In the genomic region with DNA sequence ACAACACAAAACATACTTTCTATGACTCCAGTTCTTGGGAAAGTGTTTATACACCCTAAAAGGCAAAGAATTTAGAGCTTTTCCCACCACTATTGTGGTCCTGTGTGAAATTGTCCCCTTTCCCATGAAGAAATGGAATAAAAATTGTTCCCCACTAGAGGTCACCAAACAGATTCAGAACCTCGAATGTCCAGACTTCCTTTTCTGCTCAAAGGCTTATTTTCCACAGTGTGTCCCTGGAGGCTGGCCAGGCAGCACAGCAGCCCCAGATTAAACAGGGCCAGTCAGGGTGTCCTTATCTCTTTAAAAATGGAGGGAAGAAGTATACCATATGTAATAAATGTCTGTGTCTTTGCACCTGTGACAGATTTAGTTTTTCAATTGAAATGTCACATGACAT, we compare ENCODE assay signal across 12 mouse cellular contexts. TPM values are rescaled to one million over a fixed set of nuclear protein-coding genes. Genes with fewer than 3 reads are reported as not detected.
A peak's percentile ranks its signal among the peaks of the same experiment; 100 is the strongest.
DNase-seq lines count a peak whose midpoint lies in the region; ATAC-seq lines count a peak whose summit lies in the region.
"Had no signal": no experiment of that assay in that cellular context is flagged by ENCODE, and none has a peak within 500 bp of the region (broad histone marks: within the 10 kb centered on the region; RNA-seq: fewer than 3 reads in every experiment).

No protein-coding gene starts in this region.

- H3K36me3 ChIP-seq in midbrain, embryonic 14.5 days (ENCODE audit: control insufficient read depth, insufficient read depth, low read length) = no peaks in the 10 kb centered on the region
- H3K36me3 ChIP-seq in midbrain, embryonic 16.5 days (ENCODE audit: control insufficient read depth, insufficient read depth, low read length) = no peaks in the 10 kb centered on the region
- no peaks in the 10 kb centered on the region for H3K36me3 ChIP-seq in embryonic facial prominence, embryonic 14.5 days (ENCODE audit: control insufficient read depth, insufficient read depth, low read length)
- no peaks in the 10 kb centered on the region for H3K36me3 ChIP-seq in stomach, embryonic 16.5 days (ENCODE audit: control insufficient read depth, insufficient read depth, low read length)
- H3K36me3 ChIP-seq: embryonic facial prominence, embryonic 12.5 days had no signal

- H3K4me2 ChIP-seq in midbrain, embryonic 14.5 days (ENCODE audit: low read length) = no peak overlapping the region
- H3K4me2 ChIP-seq in midbrain, embryonic 16.5 days (ENCODE audit: low read length) = no peak overlapping the region
- H3K4me2 ChIP-seq in embryonic facial prominence, embryonic 14.5 days (ENCODE audit: low read depth, low read length) = no peak overlapping the region
- H3K4me2 ChIP-seq in stomach, embryonic 16.5 days (ENCODE audit: low read depth, low read length) = no peak overlapping the region
- H3K4me2 ChIP-seq: embryonic facial prominence, embryonic 12.5 days had no signal

- H3K9me3 ChIP-seq in midbrain, embryonic 14.5 days (ENCODE audit: control insufficient read depth, low read length) = no peaks in the 10 kb centered on the region
- H3K9me3 ChIP-seq in midbrain, embryonic 16.5 days (replicated peaks; ENCODE audit: control insufficient read depth, low read length, poor library complexity, severe bottlenecking) = no peaks in the 10 kb centered on the region
- no peaks in the 10 kb centered on the region for H3K9me3 ChIP-seq in embryonic facial prominence, embryonic 14.5 days (ENCODE audit: control insufficient read depth, low read length)
- no peaks in the 10 kb centered on the region for H3K9me3 ChIP-seq in stomach, embryonic 16.5 days (replicated peaks; ENCODE audit: control insufficient read depth, low read length)
- H3K9me3 ChIP-seq: embryonic facial prominence, embryonic 12.5 days had no signal

- H3K9ac ChIP-seq in midbrain, embryonic 14.5 days (replicated peaks; ENCODE audit: low read length) = no peak overlapping the region
- no peak overlapping the region for H3K9ac ChIP-seq in midbrain, embryonic 16.5 days (ENCODE audit: low read depth, low read length)
- H3K9ac ChIP-seq in embryonic facial prominence, embryonic 14.5 days (ENCODE audit: low read depth, low read length) = no peak overlapping the region
- H3K9ac ChIP-seq in stomach, embryonic 16.5 days (ENCODE audit: low read length) = no peak overlapping the region
- H3K9ac ChIP-seq: embryonic facial prominence, embryonic 12.5 days had no signal

- no peaks in the 10 kb centered on the region for H3K27me3 ChIP-seq in midbrain, embryonic 14.5 days (ENCODE audit: control insufficient read depth, insufficient read depth, low read length)
- H3K27me3 ChIP-seq in midbrain, embryonic 16.5 days (ENCODE audit: control insufficient read depth, insufficient read depth, low read depth, low read length) = no peaks in the 10 kb centered on the region
- H3K27me3 ChIP-seq in embryonic facial prominence, embryonic 14.5 days (replicated peaks; ENCODE audit: control insufficient read depth, insufficient read depth, low read length) = no peaks in the 10 kb centered on the region
- H3K27me3 ChIP-seq in stomach, embryonic 16.5 days (ENCODE audit: control insufficient read depth, insufficient read depth, low read length) = no peaks in the 10 kb centered on the region
- H3K27me3 ChIP-seq: embryonic facial prominence, embryonic 12.5 days had no signal

- no peak for ATAC-seq in midbrain, embryonic 14.5 days (ENCODE audit: low FRiP score, low TSS enrichment)
- ATAC-seq in midbrain, embryonic 16.5 days = no peak
- no peak for ATAC-seq in embryonic facial prominence, embryonic 14.5 days (ENCODE audit: low read depth)
- ATAC-seq in stomach, embryonic 16.5 days (ENCODE audit: insufficient read depth, low FRiP score) = peak; percentile 57; the same call in 1 of the 2 replicates

- no peak overlapping the region for H3K4me3 ChIP-seq in midbrain, embryonic 14.5 days (replicated peaks; ENCODE audit: low read depth, low read length)
- H3K4me3 ChIP-seq in midbrain, embryonic 16.5 days (ENCODE audit: low read depth, low read length) = no peak overlapping the region
- H3K4me3 ChIP-seq in embryonic facial prominence, embryonic 14.5 days (ENCODE audit: low read depth, low read length) = no peak overlapping the region
- no peak overlapping the region for H3K4me3 ChIP-seq in stomach, embryonic 16.5 days (replicated peaks; ENCODE audit: low read length)
- H3K4me3 ChIP-seq: embryonic facial prominence, embryonic 12.5 days had no signal

- DNase-seq in adrenal gland, postnatal 10 days = peak; percentile 65
- no peak for DNase-seq in adrenal gland, postnatal 4 days (ENCODE audit: low spot score in 2 of 2)
- peak; percentile 80 for DNase-seq in midbrain, embryonic 14.5 days
- DNase-seq in embryonic facial prominence, embryonic 14.5 days (ENCODE audit: low spot score) = peak; percentile 80
- peak; percentile 77 for DNase-seq in kidney, postnatal 14 days
- DNase-seq in urinary bladder, adult 18-20 months (ENCODE audit: low spot score in 2 of 2) = no peak

- WGBS in midbrain, embryonic 14.5 days = 0% methylated on average over 1 of the region's 1 CpGs
- WGBS in midbrain, embryonic 16.5 days = 0% methylated on average over 1 of the region's 1 CpGs
- WGBS in embryonic facial prominence, embryonic 14.5 days = 4% methylated on average over 1 of the region's 1 CpGs
- 3% methylated on average over 1 of the region's 1 CpGs for WGBS in stomach, embryonic 16.5 days

- H3K4me1 ChIP-seq in midbrain, embryonic 14.5 days (ENCODE audit: control insufficient read depth, insufficient read depth, low read length) = no peaks in the 10 kb centered on the region
- peaks cover 8% of the 10 kb centered on the region for H3K4me1 ChIP-seq in midbrain, embryonic 16.5 days (ENCODE audit: control insufficient read depth, insufficient read depth, low read length)
- H3K4me1 ChIP-seq in embryonic facial prominence, embryonic 14.5 days (ENCODE audit: control insufficient read depth, insufficient read depth, low read length) = no peaks in the 10 kb centered on the region
- H3K4me1 ChIP-seq in stomach, embryonic 16.5 days (ENCODE audit: control insufficient read depth, insufficient read depth, low read length) = 0 out of 2 replicates have a peak, but pooled peaks cover 7% of the 10 kb centered on the region

- no peak overlapping the region for H3K27ac ChIP-seq in midbrain, embryonic 14.5 days (replicated peaks; ENCODE audit: low read depth, low read length)
- no peak overlapping the region for H3K27ac ChIP-seq in midbrain, embryonic 16.5 days (ENCODE audit: low read length)
- H3K27ac ChIP-seq in embryonic facial prominence, embryonic 14.5 days (replicated peaks; ENCODE audit: low read depth, low read length) = no peak overlapping the region
- no peak overlapping the region for H3K27ac ChIP-seq in stomach, embryonic 16.5 days (ENCODE audit: low read length)
- H3K27ac ChIP-seq: embryonic facial prominence, embryonic 12.5 days had no signal

RNA-seq across cellular contexts. Expression of gene Lect2, which starts 7.7 kb away (rescaled TPM):
- 10 to 100 TPM; 31.2 to 68.1 TPM for total RNA-seq in adrenal gland, postnatal 10 days (2021)
- 10 to 100 TPM in 1 of 2 experiments, under 1 TPM in 1; 0.98 to 24.8 TPM for total RNA-seq in adrenal gland, postnatal 4 days (2021)
- not detected in 2 replicates for polyA plus RNA-seq in midbrain, embryonic 14.5 days (2014; fragmentation: Nextera tagmentation; extraction: Ambion mirVana)
- polyA plus RNA-seq in midbrain, embryonic 16.5 days (2015; fragmentation: Nextera tagmentation; extraction: Ambion mirVana) = not detected in 2 replicates
- polyA plus RNA-seq in embryonic facial prominence, embryonic 14.5 days (2014; fragmentation: Nextera tagmentation; extraction: Ambion mirVana) = 0.21 TPM in 1 of 2 replicates, not detected in the other
- 2.6 and 5.8 TPM in 2 replicates for polyA plus RNA-seq in stomach, embryonic 16.5 days (2015; fragmentation: Nextera tagmentation; extraction: Ambion mirVana)
- total RNA-seq: layer of hippocampus, adult 18-20 months; neutrophil, adult 5-6 weeks had no signal
- polyA plus RNA-seq: C2C12; embryonic facial prominence, embryonic 12.5 days had no signal

RNA-seq across cellular contexts. Expression of gene Fbxl21, which starts 33.7 kb away (rescaled TPM):
- 1 to 10 TPM; 2.5 to 4.5 TPM for total RNA-seq in adrenal gland, postnatal 10 days (2021)
- total RNA-seq in adrenal gland, postnatal 4 days (2021) = 1 to 10 TPM; 7.1 to 8.3 TPM
- 3.3 and 3.7 TPM in 2 replicates for polyA plus RNA-seq in midbrain, embryonic 14.5 days (2014; fragmentation: Nextera tagmentation; extraction: Ambion mirVana)
- polyA plus RNA-seq in midbrain, embryonic 16.5 days (2015; fragmentation: Nextera tagmentation; extraction: Ambion mirVana) = 3.2 and 3.3 TPM in 2 replicates
- 1.6 and 1.7 TPM in 2 replicates for polyA plus RNA-seq in embryonic facial prominence, embryonic 14.5 days (2014; fragmentation: Nextera tagmentation; extraction: Ambion mirVana)
- polyA plus RNA-seq in stomach, embryonic 16.5 days (2015; fragmentation: Nextera tagmentation; extraction: Ambion mirVana) = 1.6 and 1.9 TPM in 2 replicates

RNA-seq across cellular contexts. Expression of gene Tgfbi, which starts 53.4 kb away (rescaled TPM):
- total RNA-seq in adrenal gland, postnatal 10 days (2021) = 10 to 100 TPM; 52.0 to 57.7 TPM
- 10 to 100 TPM; 52.0 to 53.4 TPM for total RNA-seq in adrenal gland, postnatal 4 days (2021)
- polyA plus RNA-seq in midbrain, embryonic 14.5 days (2014; fragmentation: Nextera tagmentation; extraction: Ambion mirVana) = 0.63 and 2.7 TPM in 2 replicates
- polyA plus RNA-seq in midbrain, embryonic 16.5 days (2015; fragmentation: Nextera tagmentation; extraction: Ambion mirVana) = 2.9 and 4.1 TPM in 2 replicates
- polyA plus RNA-seq in embryonic facial prominence, embryonic 14.5 days (2014; fragmentation: Nextera tagmentation; extraction: Ambion mirVana) = 60.1 and 79.9 TPM in 2 replicates
- 180 and 191 TPM in 2 replicates for polyA plus RNA-seq in stomach, embryonic 16.5 days (2015; fragmentation: Nextera tagmentation; extraction: Ambion mirVana)

Comparison
In these comparisons a context has a peak if more than half of its experiments do, and no peak if none do; other contexts are left out.
1. DNase-seq: peak in adrenal gland, postnatal 10 days (single experiment), midbrain, embryonic 14.5 days (single experiment), embryonic facial prominence, embryonic 14.5 days (single experiment) and kidney, postnatal 14 days (single experiment); none in adrenal gland, postnatal 4 days (0 of 2) and urinary bladder, adult 18-20 months (0 of 2).
2. RNA of gene Tgfbi, which starts 53.4 kb away (polyA plus RNA-seq): 180 to 191 TPM in stomach, embryonic 16.5 days and 60.1 to 79.9 TPM in embryonic facial prominence, embryonic 14.5 days; 2.9 to 4.1 TPM in midbrain, embryonic 16.5 days and 0.63 to 2.7 TPM in midbrain, embryonic 14.5 days; every median in the first group is over 10 times any median in the second.